Mouse (Mus musculus) megakaryocyte, embryonic 14.5 days (primary cell): Measurements from ENCODE around the gene Fibcd1. TPM values are rescaled to one million over a fixed set of nuclear protein-coding genes. Genes with fewer than 3 reads are reported as not detected.

ENCODE experiments used
- H3K27me3 ChIP-seq: replicated peaks from 2 replicates; pipeline ENCODE3; 2012; ENCODE audit warnings: inconsistent platforms
- H3K36me3 ChIP-seq: replicated peaks from 2 replicates; pipeline ENCODE3; 2012; ENCODE audit warnings: low read length, inconsistent platforms, mixed read lengths
- H3K4me1 ChIP-seq: 2 replicates; pipeline ENCODE4 v1.6.1; 2012; ENCODE audit warnings: inconsistent platforms
- H3K4me3 ChIP-seq: replicated peaks from 2 replicates; pipeline ENCODE3; 2012; ENCODE audit warnings: moderate library complexity, mild to moderate bottlenecking, inconsistent platforms
- H3K9me3 ChIP-seq: 2 replicates; pipeline ENCODE4 v1.6.1; 2012; ENCODE audit warnings: inconsistent platforms
- FLI1 ChIP-seq: IDR thresholded peaks from 2 replicates; pipeline ENCODE4 v1.6.1; 2012; ENCODE audit warnings: low read length, inconsistent platforms, mixed read lengths
- GATA1 ChIP-seq: IDR thresholded peaks from 3 replicates; pipeline ENCODE4 v1.6.1; 2012; ENCODE audit warnings: mixed read lengths, low read length, inconsistent platforms, borderline replicate concordance
- polyA plus RNA-seq: library from polyadenylated mRNA; stranded (reverse); fragments of >175 nt; gene quantifications from 2 replicates; pipeline ENCODE4 v1.2.3, GENCODE M21; 2012; ENCODE audit warnings: low replicate concordance; ENCODE audit not compliant: insufficient read depth

The Fibcd1 gene
- polyA plus RNA-seq, 1 experiment, result 0.02 TPM

GRCm38 (mm10) chr2:31779258-31779657 lies 66.5 kb downstream of the Fibcd1 start:
- Histone ChIP-seq H3K4me3 (no peak overlapping the region), H3K4me1 (peaks cover 34% of the 10 kb centered on the region), H3K27me3 (no peaks in the 10 kb centered on the region), H3K9me3 (peaks cover 3% of the 10 kb centered on the region; the same call in 1 of the 2 replicates), H3K36me3 (peaks cover 80% of the 10 kb centered on the region)
- TF ChIP-seq FLI1 (no peak), GATA1 (no peak)

GRCm38 (mm10) chr2:31776479-31776878 lies 69.3 kb downstream of the Fibcd1 start:
- H3K4me1 ChIP-seq, result peaks cover 50% of the 10 kb centered on the region
- peaks cover 3% of the 10 kb centered on the region; the same call in 1 of the 2 replicates for H3K9me3 ChIP-seq
- no peak for TF ChIP-seq FLI1
- TF ChIP-seq GATA1, result no peak
- H3K27me3 ChIP-seq, result no peaks in the 10 kb centered on the region
- no peak overlapping the region for H3K4me3 ChIP-seq
- H3K36me3 ChIP-seq, result peaks cover 56% of the 10 kb centered on the region

- no peaks in the 10 kb centered on the region for H3K9me3 ChIP-seq
- peaks cover 8% of the 10 kb centered on the region for H3K36me3 ChIP-seq
- peaks cover 81% of the 10 kb centered on the region for H3K4me1 ChIP-seq
- H3K4me3 ChIP-seq, result peak overlapping the region; percentile 90
- TF ChIP-seq FLI1, result no peak
- TF ChIP-seq GATA1, result no peak
- H3K27me3 ChIP-seq, result no peaks in the 10 kb centered on the region
Measured at GRCm38 (mm10) chr2:31770781-31771441, 74.9 kb downstream of the Fibcd1 start.

GRCm38 (mm10) chr2:31769631-31770111 lies 76.1 kb downstream of the Fibcd1 start:
- Histone ChIP-seq H3K27me3 (no peaks in the 10 kb centered on the region), H3K36me3 (peaks cover 4% of the 10 kb centered on the region), H3K4me1 (peaks cover 90% of the 10 kb centered on the region), H3K4me3 (peak overlapping the region; percentile 84), H3K9me3 (no peaks in the 10 kb centered on the region)
- TF ChIP-seq GATA1, result no peak
- no peak for TF ChIP-seq FLI1

GRCm38 (mm10) chr2:31769115-31769514 lies 76.7 kb downstream of the Fibcd1 start:
- peaks cover 4% of the 10 kb centered on the region for H3K36me3 ChIP-seq
- H3K9me3 ChIP-seq, result no peaks in the 10 kb centered on the region
- H3K27me3 ChIP-seq, result no peaks in the 10 kb centered on the region
- H3K4me1 ChIP-seq, result peaks cover 95% of the 10 kb centered on the region
- TF ChIP-seq GATA1, result no peak
- TF ChIP-seq FLI1, result no peak
- peak overlapping the region; percentile 84 for H3K4me3 ChIP-seq

GRCm38 (mm10) chr2:31767815-31768214 lies 78.0 kb downstream of the Fibcd1 start:
- Histone ChIP-seq H3K27me3 (no peaks in the 10 kb centered on the region), H3K4me1 (peaks cover 97% of the 10 kb centered on the region), H3K4me3 (no peak overlapping the region), H3K9me3 (no peaks in the 10 kb centered on the region), H3K36me3 (no peaks in the 10 kb centered on the region)
- no peak for TF ChIP-seq FLI1
- no peak for TF ChIP-seq GATA1

- H3K27me3 ChIP-seq, result no peaks in the 10 kb centered on the region
- H3K36me3 ChIP-seq, result peaks cover 2% of the 10 kb centered on the region
- H3K4me1 ChIP-seq, result peaks cover 98% of the 10 kb centered on the region
- no peaks in the 10 kb centered on the region for H3K9me3 ChIP-seq
- H3K4me3 ChIP-seq, result peak overlapping the region; percentile 9
- TF ChIP-seq FLI1, result no peak
- no peak for TF ChIP-seq GATA1
Measured at GRCm38 (mm10) chr2:31767104-31767503, 78.7 kb downstream of the Fibcd1 start.

Other genes starting within 250 kb of the Fibcd1 start
- not detected in 2 replicates for gene Prdm12, start 206.0 kb downstream of the Fibcd1 start, polyA plus RNA-seq
- gene Exosc2, start 175.3 kb downstream of the Fibcd1 start, polyA plus RNA-seq, result 11.9 TPM in 1 of 2 replicates, not detected in the other
- 29.4 and 48.1 TPM in 2 replicates for gene Abl1, start 157.6 kb downstream of the Fibcd1 start, polyA plus RNA-seq
- 0.17 TPM in 1 of 2 replicates, not detected in the other for gene Qrfp, start 35.4 kb downstream of the Fibcd1 start, polyA plus RNA-seq
- gene Lamc3, start 41.3 kb upstream of the Fibcd1 start, polyA plus RNA-seq, result not detected in 2 replicates
- gene Aif1l, start 104.1 kb upstream of the Fibcd1 start, polyA plus RNA-seq, result not detected in 2 replicates
- gene Nup214, start 128.4 kb upstream of the Fibcd1 start, polyA plus RNA-seq, result 10.0 and 14.4 TPM in 2 replicates
- 43.5 and 60.3 TPM in 2 replicates for gene Fam78a, start 238.9 kb upstream of the Fibcd1 start, polyA plus RNA-seq
- 3.3 and 17.4 TPM in 2 replicates for gene Plpp7, start 249.5 kb upstream of the Fibcd1 start, polyA plus RNA-seq